In genomic region chr16:86377991-86378390, GRCm38 (mm10) we compare ENCODE assay signal across 21 mouse cellular contexts.
DNase-seq lines count a peak whose midpoint lies in the region; TF ChIP-seq lines count a peak whose summit lies in the region.
"Had no signal": no experiment of that assay in that cellular context is flagged by ENCODE, and none has a peak within 500 bp of the region (broad histone marks: within the 10 kb centered on the region; RNA-seq: fewer than 3 reads in every experiment).

No protein-coding gene starts in this region.

- no peak for TF ChIP-seq CTCF in kidney, adult 2 months (conservative IDR thresholded peaks at IDR 0.05; ENCODE audit: insufficient read depth, insufficient read length, low read depth, low read length)

- H3K36me3 ChIP-seq in kidney, adult 2 months (ENCODE audit: control insufficient read depth, insufficient read depth, low read length), result no peaks in the 10 kb centered on the region
- H3K36me3 ChIP-seq: G1E; heart, embryonic 15.5 days; limb, embryonic 13.5 days; midbrain, embryonic 12.5 days had no signal

- no peak overlapping the region for H3K27ac ChIP-seq in kidney, adult 2 months (ENCODE audit: insufficient read depth, low read depth, low read length)
- H3K27ac ChIP-seq: heart, embryonic 15.5 days; layer of hippocampus, adult 2 months; limb, embryonic 13.5 days; liver, embryonic 14.5 days; midbrain, embryonic 12.5 days had no signal

- no peaks in the 10 kb centered on the region for H3K27me3 ChIP-seq in kidney, adult 2 months (replicated peaks; ENCODE audit: control insufficient read depth, insufficient read depth, low read length)
- H3K27me3 ChIP-seq: heart, embryonic 15.5 days; limb, embryonic 13.5 days; midbrain, embryonic 12.5 days had no signal

- DNase-seq in embryo, embryonic 10.5 days (ENCODE audit: low spot score), result peak; percentile 5
- no peak for DNase-seq in embryo, embryonic 10 days (ENCODE audit: low spot score)
- peak; percentile 78 for DNase-seq in kidney, adult 2 months
- DNase-seq in kidney, postnatal 4 days, result no peak
- DNase-seq in kidney, adult 8-10 months, result peak; percentile 29 to 44
- no peak for DNase-seq in adrenal gland, postnatal 36 days
- DNase-seq in cerebellum, adult 9-10 months, result no peak
- DNase-seq in thymus, adult 18-20 months, result no peak
- DNase-seq: cerebellum, adult 9-11 months; forebrain, postnatal 0 days; gastrocnemius, postnatal 14 days; heart, postnatal 4 days; layer of hippocampus, postnatal 36 days; right cerebral cortex, adult 18-20 months; thymus, postnatal 14 days had no signal

- no peak overlapping the region for H3K4me3 ChIP-seq in kidney, adult 2 months (ENCODE audit: insufficient read depth, low read depth, low read length)
- H3K4me3 ChIP-seq: heart, embryonic 15.5 days; layer of hippocampus, adult 2 months; limb, embryonic 13.5 days; midbrain, embryonic 12.5 days had no signal

- 35% methylated on average over 3 of the region's 3 CpGs for WGBS in kidney, adult 2 months

- H3K4me1 ChIP-seq in kidney, adult 2 months (ENCODE audit: control insufficient read depth, insufficient read depth, low read length), result no peaks in the 10 kb centered on the region
- H3K4me1 ChIP-seq: heart, embryonic 15.5 days; limb, embryonic 13.5 days; midbrain, embryonic 12.5 days had no signal

- TF ChIP-seq POLR2A in kidney, adult 2 months (IDR thresholded peaks at IDR 0.05; ENCODE audit: low read depth, low read length), result no peak

Comparison
In these comparisons a context has a peak if more than half of its experiments do, and no peak if none do; other contexts are left out.
1. DNase-seq: peak in embryo, embryonic 10.5 days (single experiment), kidney, adult 2 months (single experiment) and kidney, adult 8-10 months (2 of 2); none in embryo, embryonic 10 days (single experiment), kidney, postnatal 4 days (0 of 2), adrenal gland, postnatal 36 days (0 of 2), cerebellum, adult 9-10 months (single experiment) and thymus, adult 18-20 months (0 of 2).